In the genomic region with DNA sequence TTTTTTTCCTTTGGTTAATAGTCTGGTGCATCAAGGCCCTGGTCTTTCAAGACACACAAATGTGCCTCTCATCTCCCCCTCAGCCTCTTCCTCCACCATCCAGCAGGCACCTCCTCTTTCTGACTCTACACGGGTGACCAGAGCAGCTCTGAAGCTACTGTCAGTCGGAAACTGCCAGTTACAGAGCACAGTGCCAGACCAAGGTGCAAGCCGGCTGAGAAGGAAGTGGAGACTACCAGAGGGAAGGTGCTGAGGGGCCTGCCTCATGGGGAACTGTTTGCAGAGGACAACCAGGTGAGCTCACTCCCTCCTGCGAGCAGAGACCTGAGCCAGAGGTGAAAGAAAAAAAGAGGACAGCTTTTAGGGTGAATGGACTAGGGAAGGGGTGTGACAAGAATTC, we compare ENCODE assay signal across 20 mouse cellular contexts. TPM values are rescaled to one million over a fixed set of nuclear protein-coding genes. Genes with fewer than 3 reads are reported as not detected.
DNase-seq lines count a peak whose midpoint lies in the region; TF ChIP-seq lines count a peak whose summit lies in the region.
"Had no signal": no experiment of that assay in that cellular context is flagged by ENCODE, and none has a peak within 500 bp of the region (broad histone marks: within the 10 kb centered on the region; RNA-seq: fewer than 3 reads in every experiment).

A gene (plus strand): TSS at position 114 of the 400 bp plus-strand sequence.

- H3K36me3 ChIP-seq in liver, adult 2 months (ENCODE audit: control insufficient read depth, insufficient read depth, low read length) = no peaks in the 10 kb centered on the region
- no peaks in the 10 kb centered on the region for H3K36me3 ChIP-seq in testis, adult 2 months (ENCODE audit: control insufficient read depth, insufficient read depth, low read length)
- H3K36me3 ChIP-seq in megakaryocyte, embryonic 14.5 days (replicated peaks; ENCODE audit: low read length) = peaks cover 6% of the 10 kb centered on the region
- H3K36me3 ChIP-seq: forebrain, embryonic 10.5 days; midbrain, embryonic 12.5 days; neural tube, embryonic 12.5 days had no signal

- no peaks in the 10 kb centered on the region for H3K27me3 ChIP-seq in liver, adult 2 months (ENCODE audit: control insufficient read depth, insufficient read depth, low read length)
- no peaks in the 10 kb centered on the region for H3K27me3 ChIP-seq in testis, adult 2 months (ENCODE audit: control insufficient read depth, insufficient read depth, low read length)
- no peaks in the 10 kb centered on the region for H3K27me3 ChIP-seq in megakaryocyte, embryonic 14.5 days (replicated peaks)
- H3K27me3 ChIP-seq: CH12.LX; neural tube, embryonic 12.5 days had no signal

- H3K9ac ChIP-seq in liver, adult 2 months (ENCODE audit: low read depth, low read length) = no peak within 1 kb of the TSS
- H3K9ac ChIP-seq: midbrain, embryonic 12.5 days; neural tube, embryonic 12.5 days had no signal

- no peak within 1 kb of the TSS for H3K4me3 ChIP-seq in liver, adult 2 months (ENCODE audit: insufficient read depth, low read depth, low read length)
- no peak within 1 kb of the TSS for H3K4me3 ChIP-seq in testis, adult 2 months (ENCODE audit: control insufficient read depth, low read depth, low read length)
- peak within 1 kb of the TSS; percentile 82 for H3K4me3 ChIP-seq in megakaryocyte, embryonic 14.5 days (replicated peaks)
- H3K4me3 ChIP-seq: forebrain, embryonic 10.5 days; midbrain, embryonic 12.5 days; neural tube, embryonic 12.5 days had no signal

- H3K79me2 ChIP-seq in liver, adult 2 months (ENCODE audit: control insufficient read depth, insufficient read depth, low read length) = no peaks in the 10 kb centered on the region

- H3K9me3 ChIP-seq in megakaryocyte, embryonic 14.5 days = no peaks in the 10 kb centered on the region
- H3K9me3 ChIP-seq: forebrain, embryonic 10.5 days; midbrain, embryonic 12.5 days; neural tube, embryonic 12.5 days had no signal

- no peak for TF ChIP-seq CTCF in liver, adult 2 months (IDR thresholded peaks at IDR 0.05; ENCODE audit: low read depth, low read length)
- no peak for TF ChIP-seq CTCF in testis, adult 2 months (IDR thresholded peaks at IDR 0.05; ENCODE audit: control insufficient read depth, insufficient read depth, insufficient replicate concordance, low read depth, low read length)

- WGBS in liver, adult 2 months = 76% methylated on average over 4 of the region's 4 CpGs

- peaks cover 9% of the 10 kb centered on the region for H3K4me1 ChIP-seq in liver, adult 2 months (ENCODE audit: control insufficient read depth, insufficient read depth, low read length)
- no peaks in the 10 kb centered on the region for H3K4me1 ChIP-seq in testis, adult 2 months (ENCODE audit: control insufficient read depth, insufficient read depth, low read length)
- H3K4me1 ChIP-seq in megakaryocyte, embryonic 14.5 days = peaks cover 75% of the 10 kb centered on the region
- H3K4me1 ChIP-seq: midbrain, embryonic 12.5 days; neural tube, embryonic 12.5 days had no signal

- H3K27ac ChIP-seq in liver, adult 2 months (replicated peaks; ENCODE audit: insufficient read depth, low read depth, low read length) = peak within 1 kb of the TSS; percentile 69
- H3K27ac ChIP-seq in testis, adult 2 months (ENCODE audit: control insufficient read depth, insufficient read depth, low read depth, low read length) = peak within 1 kb of the TSS; percentile 0; the same call in 1 of the 2 replicates
- H3K27ac ChIP-seq: forebrain, embryonic 10.5 days; midbrain, embryonic 12.5 days; neural tube, embryonic 12.5 days had no signal

- TF ChIP-seq POLR2A in liver, adult 2 months (IDR thresholded peaks at IDR 0.05; ENCODE audit: extremely low read depth, insufficient read depth, low read length) = no peak
- TF ChIP-seq POLR2A in testis, adult 2 months (IDR thresholded peaks at IDR 0.05; ENCODE audit: control insufficient read depth, low read depth, low read length) = no peak

- no peak for DNase-seq in liver, adult 2 months (ENCODE audit: extremely low read depth, low read depth, low spot score)
- DNase-seq in liver = no peak
- DNase-seq in testis, postnatal 14 days (ENCODE audit: low spot score) = no peak
- no peak for DNase-seq in left cerebral cortex, adult 8-10 months (ENCODE audit: low spot score in 2 of 2)
- DNase-seq in gastrocnemius, postnatal 10 days = no peak
- no peak for DNase-seq in heart, adult 8-10 months (ENCODE audit: low spot score)
- DNase-seq: adrenal gland, postnatal 14 days; cerebellum, adult 9-11 months; heart, adult 18-20 months; heart, postnatal 4 days; layer of hippocampus, postnatal 36 days; lung, postnatal 14 days had no signal

RNA-seq across cellular contexts. Expression of the gene that starts here (rescaled TPM):
- 0.09 and 0.20 TPM in 2 replicates for total RNA-seq in liver, adult 2 months (2014; rRNA removed)
- polyA plus RNA-seq in liver, adult 2 months (2012; rRNA removed) = 0.05 and 0.15 TPM in 2 replicates
- 0.48 and 0.54 TPM in 2 replicates for polyA plus RNA-seq in testis, adult 2 months (2012; rRNA removed)
- polyA plus RNA-seq in megakaryocyte, embryonic 14.5 days (2012; ENCODE audit: insufficient read depth, low replicate concordance) = 1.9 TPM in 1 of 2 replicates, not detected in the other
- total RNA-seq in left cerebral cortex, adult 8-10 months (2022) = not detected
- under 1 TPM; 0.14 to 0.25 TPM for total RNA-seq in gastrocnemius, postnatal 10 days (2021)
- under 1 TPM in 1 of 4 experiments, not detected in 3; 0.14 TPM for total RNA-seq in heart, adult 8-10 months (2022)
- total RNA-seq: adrenal gland, postnatal 14 days; CH12.LX; layer of hippocampus, postnatal 36 days; left cerebral cortex, postnatal 25 days; MEL had no signal
